Mouse (Mus musculus) adrenal gland (tissue): ENCODE data around the gene Wbp11.

Experiments
- intact Hi-C: fragments of 180-260 bp; cut with DNase I; formaldehyde crosslinking; loops from one replicate; pipeline ENCODE4 v1.15.1; 2025
- long read RNA-seq, 2 experiments: library from polyadenylated mRNA; unstranded; transcript quantifications; one replicate each; pipeline ENCODE4 v2.0.0; 2020; ENCODE audit warnings: borderline replicate concordance in 1 of 2; ENCODE audit not compliant: insufficient replicate concordance in 1 of 2

Wbp11 gene
- long read RNA-seq, experiment 1, partial matches to known transcripts = 7 of 15 reads
- long read RNA-seq, experiment 1, other reads (novel, unspliced or antisense) = 4 of 15 reads
- long read RNA-seq, experiment 2, transcript Wbp11-201 (12 exons, 2,739 nt) = major isoform, 5 of 20 reads
- long read RNA-seq, experiment 2, partial matches to known transcripts = 9 of 20 reads
- long read RNA-seq, experiment 2, other reads (novel, unspliced or antisense) = 6 of 20 reads

- intact Hi-C loops = no loop called here
These were observed at the start of gene Wbp11 for GRCm38 (mm10) chr6:136827881-136828561. Gene Wbp11 (minus strand): TSS chr6:136828233.

DNA sequence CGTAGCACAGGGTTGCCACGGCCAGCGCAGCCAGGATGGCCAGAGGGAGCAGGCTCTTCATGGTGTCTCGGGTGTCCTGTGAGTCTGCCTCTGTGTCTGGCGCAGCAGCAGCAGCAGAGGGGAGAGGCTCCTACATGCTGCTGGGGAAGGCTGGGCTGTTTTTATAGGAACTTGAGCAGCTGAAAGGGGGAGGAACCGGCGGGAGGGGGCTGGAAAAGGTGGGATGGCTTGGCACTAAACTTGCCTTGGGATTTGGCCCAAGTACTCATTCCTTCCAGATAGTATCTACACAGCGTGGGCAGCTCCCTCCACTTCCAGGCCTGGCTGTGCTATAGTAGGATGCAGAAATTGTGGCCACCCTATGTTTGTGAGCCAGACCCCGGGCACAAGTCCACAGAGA lies 47.6 kb upstream of the Wbp11 start, which contains the start of gene Mgp:
Gene Mgp (minus strand): TSS at position 154 of the 400 bp plus-strand sequence.
- intact Hi-C loops = no loop called here

GRCm38 (mm10) chr6:136874599-136874998 lies 46.6 kb upstream of the Wbp11 start:
- intact Hi-C loops = no loop called here

DNA sequence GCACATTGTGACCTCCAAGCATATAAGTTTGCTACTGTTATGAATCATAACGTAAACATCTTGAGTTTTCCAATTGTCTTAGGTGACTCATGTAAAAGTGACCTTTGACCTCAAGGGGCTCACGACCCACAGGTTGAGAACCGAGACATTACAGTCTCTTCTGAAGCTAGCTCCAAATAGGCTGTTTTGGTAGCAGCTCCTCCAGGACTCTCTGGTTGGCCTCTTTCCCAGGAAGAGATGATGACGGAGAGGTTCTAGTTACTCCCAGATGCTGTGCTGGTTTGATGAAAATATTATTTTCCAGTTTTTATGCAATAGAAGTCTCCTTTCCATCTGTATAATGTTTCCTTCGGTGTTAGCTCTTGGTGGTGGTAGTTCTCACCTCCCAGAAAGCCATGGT lies 40.9 kb upstream of the Wbp11 start:
- intact Hi-C loops = no loop called here

DNA sequence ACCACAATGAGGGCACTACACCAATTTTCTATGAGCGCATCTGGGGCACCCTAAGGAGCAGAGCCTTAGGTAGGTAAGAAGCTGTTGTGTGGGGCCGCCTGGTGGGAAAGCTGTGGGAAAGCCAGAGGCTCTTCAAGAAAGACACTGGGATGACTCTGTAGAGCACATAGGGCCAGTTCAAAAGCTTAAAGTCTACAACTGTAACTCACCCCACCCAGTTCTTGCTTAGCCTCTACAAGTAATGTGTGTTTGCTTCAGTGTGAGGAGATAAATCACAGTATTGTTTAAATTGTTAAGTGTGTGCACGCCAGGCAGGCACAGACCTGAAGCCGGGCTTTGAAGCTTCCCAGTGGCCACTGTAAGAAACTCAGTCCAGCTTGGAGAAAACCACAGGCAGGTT lies 38.1 kb upstream of the Wbp11 start:
- intact Hi-C loops = no loop called here

- intact Hi-C loops = no loop called here
These were observed 37.3 kb upstream of the Wbp11 start for GRCm38 (mm10) chr6:136865360-136865759.

- intact Hi-C loops = loop anchor here (1.0 to 5.0 kb wide), 3 partner anchors 59 to 121 kb away; no protein-coding TSS in a partner anchor
These were observed 33.0 kb upstream of the Wbp11 start for GRCm38 (mm10) chr6:136861020-136861419.

GRCm38 (mm10) chr6:136858420-136858819 lies 30.4 kb upstream of the Wbp11 start:
- intact Hi-C loops = no loop called here

DNA sequence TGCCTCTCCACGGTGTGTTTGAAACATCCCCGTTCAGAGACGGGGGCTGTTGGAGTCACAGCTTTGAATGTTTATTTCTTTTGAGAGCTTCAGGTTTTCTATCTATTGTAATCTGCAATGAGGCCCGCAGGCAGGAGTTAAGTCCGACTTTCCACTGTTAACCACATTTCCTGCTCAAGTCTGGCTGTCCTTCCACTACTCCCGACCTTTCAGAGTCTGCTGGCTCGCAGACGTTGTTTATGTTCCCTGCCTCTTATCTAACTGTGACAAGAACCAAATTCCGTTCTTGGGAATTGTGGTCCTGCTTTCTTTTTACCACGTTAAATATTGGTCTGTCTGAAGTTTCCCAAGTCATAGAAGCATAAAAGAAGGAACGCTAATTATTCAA lies 29.8 kb upstream of the Wbp11 start:
- intact Hi-C loops = no loop called here

- intact Hi-C loops = no loop called here
These were observed 29.3 kb upstream of the Wbp11 start, which contains the start of gene Art4 for GRCm38 (mm10) chr6:136857186-136857872. Gene Art4 (minus strand): TSS chr6:136857733.

- intact Hi-C loops = no loop called here
These were observed 28.1 kb upstream of the Wbp11 start for GRCm38 (mm10) chr6:136856071-136856636.

- intact Hi-C loops = no loop called here
These were observed 27.1 kb upstream of the Wbp11 start for GRCm38 (mm10) chr6:136855183-136855582.

DNA sequence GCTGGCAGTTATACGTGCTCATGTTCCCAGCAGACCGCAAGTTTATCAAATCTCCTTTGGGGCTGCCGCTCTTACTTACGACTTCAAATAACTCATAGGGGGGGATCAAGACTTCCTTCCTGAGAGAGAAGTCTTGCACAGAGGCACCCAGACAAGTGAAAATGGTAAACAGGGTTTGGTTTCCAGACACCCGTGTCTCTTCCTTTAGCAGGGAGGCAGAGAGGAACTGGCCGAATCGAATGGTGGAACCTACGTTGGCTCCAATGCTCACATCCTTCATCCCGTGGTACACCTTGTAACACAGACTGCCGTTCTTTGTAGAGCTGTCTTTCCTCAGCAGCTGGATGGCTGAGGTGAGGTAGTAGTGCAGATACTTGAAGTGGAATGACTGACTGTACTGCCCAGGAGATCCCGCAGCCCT lies 26.3 kb upstream of the Wbp11 start:
- intact Hi-C loops = no loop called here

DNA sequence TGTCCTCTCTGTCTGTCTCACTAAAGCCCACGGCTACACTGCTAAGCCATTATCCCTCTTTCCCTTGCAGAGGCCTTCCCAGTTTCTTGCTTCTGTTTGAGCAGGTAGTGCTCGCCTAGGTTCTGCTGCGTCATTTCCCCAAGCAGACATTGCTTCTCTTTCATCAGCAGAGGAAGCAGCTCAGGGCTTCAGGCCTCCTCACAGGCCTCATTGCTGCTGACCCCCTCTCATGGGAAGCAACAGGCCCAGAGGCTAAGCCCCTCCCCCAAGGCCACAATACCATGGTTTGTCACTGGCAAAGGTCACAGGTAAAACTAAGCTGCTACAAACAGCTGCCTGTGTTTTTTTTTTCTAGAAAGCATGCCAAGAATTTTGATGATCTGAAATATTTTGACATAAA lies 24.7 kb upstream of the Wbp11 start:
- intact Hi-C loops = no loop called here

GRCm38 (mm10) chr6:136852348-136852747 lies 24.3 kb upstream of the Wbp11 start:
- intact Hi-C loops = no loop called here

DNA sequence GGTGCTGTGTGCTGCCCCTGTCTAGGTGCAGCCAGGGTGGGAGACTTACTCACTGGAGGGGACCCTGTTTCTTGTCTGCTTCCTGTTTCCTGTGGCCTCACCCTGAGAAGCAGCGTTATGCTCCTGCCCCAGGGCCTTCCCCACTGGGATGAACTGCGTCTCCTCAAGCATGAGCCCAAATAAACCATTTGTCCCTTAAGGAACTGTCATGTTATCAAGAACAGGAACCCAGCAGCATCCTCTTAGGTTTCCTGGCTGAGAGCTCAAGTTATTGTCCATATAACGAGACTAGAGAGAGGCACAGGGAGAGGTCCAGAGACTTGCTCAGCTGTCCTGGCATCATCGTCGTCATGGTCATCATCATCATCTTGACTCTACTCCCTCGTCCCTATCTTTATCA lies 22.2 kb upstream of the Wbp11 start:
- intact Hi-C loops = no loop called here

GRCm38 (mm10) chr6:136848971-136849370 lies 20.9 kb upstream of the Wbp11 start:
- intact Hi-C loops = no loop called here

DNA sequence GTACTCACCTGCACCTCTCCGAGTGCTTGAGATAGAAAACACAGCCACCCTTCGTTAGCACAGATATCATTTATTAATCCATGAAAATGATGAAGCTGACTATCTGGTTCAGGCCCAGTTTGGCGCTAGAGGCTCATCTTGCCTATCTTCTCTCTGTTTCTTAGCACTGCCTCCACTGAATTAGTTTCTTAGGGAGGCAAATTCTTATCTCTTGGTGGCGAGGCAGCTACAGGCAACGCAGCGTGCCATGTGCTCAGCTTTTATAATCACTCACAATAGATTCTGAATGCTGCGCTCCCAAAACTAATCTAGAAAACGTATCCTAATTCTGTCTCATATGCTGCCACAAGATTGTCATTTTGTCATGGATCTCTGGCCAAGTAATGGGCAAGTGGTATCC lies 20.4 kb upstream of the Wbp11 start:
- intact Hi-C loops = no loop called here

DNA sequence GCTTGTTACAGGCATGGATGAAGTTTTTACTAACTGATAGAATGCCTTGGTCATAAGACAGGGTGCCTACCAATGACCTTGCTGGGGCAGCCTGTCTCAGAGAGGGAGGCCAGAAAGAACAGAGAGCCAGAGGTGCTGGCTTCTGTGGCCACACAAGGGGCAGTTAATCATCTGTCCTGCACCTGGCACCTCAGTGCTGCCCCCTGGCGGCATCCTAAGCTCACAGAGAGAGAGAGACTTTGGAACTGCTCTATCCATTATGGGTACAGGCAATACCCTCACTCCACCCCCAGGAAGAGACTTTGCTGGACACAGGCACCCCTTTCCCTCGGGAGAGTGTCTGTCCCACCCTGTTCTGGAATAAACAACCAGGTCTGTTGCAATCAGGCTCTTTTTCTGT lies 19.8 kb upstream of the Wbp11 start:
- intact Hi-C loops = no loop called here

DNA sequence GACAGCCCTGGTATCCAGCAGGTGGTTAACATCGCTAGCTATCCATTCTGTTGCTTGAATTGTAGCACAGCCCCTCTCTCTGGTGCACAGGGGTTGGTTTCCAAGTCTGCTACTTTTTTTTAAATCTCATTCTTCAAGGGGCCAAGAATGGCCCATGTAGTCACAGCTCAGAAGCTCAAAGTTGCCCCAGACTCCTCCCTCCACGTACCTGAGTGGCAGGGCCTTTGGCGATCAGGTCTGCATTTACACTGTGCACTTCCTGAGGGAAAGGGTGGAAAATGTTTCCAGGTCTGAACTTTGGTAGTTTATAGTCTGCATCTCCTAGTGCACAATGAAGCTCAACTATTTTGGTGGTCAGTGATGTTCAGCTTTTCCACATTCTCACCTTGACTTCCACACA lies 19.2 kb upstream of the Wbp11 start:
- intact Hi-C loops = no loop called here

- intact Hi-C loops = no loop called here
These were observed 17.9 kb upstream of the Wbp11 start for GRCm38 (mm10) chr6:136845706-136846480.
